Mouse (Mus musculus): ENCODE data around the gene Sult4a1. TPM values are rescaled to one million over a fixed set of nuclear protein-coding genes. Genes with fewer than 3 reads are reported as not detected.

Gene Sult4a1
- total RNA-seq (2021) = 100 to 1,000 TPM; 434 to 449 TPM
- long read RNA-seq, experiment 1, transcript Sult4a1-201 (7 exons, 2,383 nt) = major isoform, 725 of 780 reads
- long read RNA-seq, experiment 1, partial matches to known transcripts = 12 of 780 reads
- long read RNA-seq, experiment 1, other reads (novel, unspliced or antisense) = 41 of 780 reads
- long read RNA-seq, experiment 2, transcript Sult4a1-201 (7 exons, 2,383 nt) = major isoform, 519 of 562 reads
- long read RNA-seq, experiment 2, partial matches to known transcripts = 13 of 562 reads
- long read RNA-seq, experiment 2, other reads (novel, unspliced or antisense) = 30 of 562 reads

DNA sequence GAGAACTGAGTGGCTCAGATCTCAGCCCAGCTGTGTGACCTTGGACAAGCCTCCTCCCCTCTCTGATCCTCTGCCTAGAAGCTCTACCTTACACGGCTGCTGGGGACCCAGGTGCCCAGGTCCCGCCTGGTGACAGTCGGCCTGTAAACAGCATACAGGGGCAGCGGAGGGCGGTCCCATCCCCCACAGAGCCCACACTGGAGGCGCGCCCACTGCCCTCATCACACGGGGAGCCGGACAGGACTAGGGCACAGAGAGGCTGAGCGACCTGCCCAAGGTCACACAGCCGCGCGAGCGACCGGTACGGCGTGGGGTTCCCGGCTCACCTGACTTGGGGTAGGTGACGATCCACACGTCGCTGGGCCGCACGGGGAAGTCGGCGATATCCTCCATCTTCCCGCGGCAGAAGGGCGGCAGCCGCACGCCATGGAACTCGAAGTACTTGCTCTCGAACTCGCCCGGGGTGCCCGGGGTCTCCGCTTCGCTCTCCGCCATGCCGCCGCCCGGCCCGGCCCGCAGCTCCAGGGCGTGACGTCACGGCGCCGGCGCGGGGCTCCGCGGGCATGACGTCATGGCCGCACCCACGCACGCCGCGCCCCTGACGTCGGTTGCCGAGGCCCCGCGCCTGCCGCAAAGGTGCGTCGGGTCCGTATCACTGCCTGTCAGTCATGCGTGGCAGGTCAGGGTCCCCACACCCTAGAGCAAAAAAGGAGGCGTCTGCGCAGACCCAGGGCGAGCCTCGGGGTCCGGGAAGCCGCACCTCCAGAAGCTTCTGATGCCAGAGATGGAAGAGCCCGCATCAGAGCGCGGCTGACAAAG, at the start of gene Sult4a1:
Sult4a1 (minus strand) TSS at position 650 of the 819 bp plus-strand sequence.
- intact Hi-C loops (cut with DNase I) = no loop called here
- H3K4me3 ChIP-seq = peak within 1 kb of the TSS; percentile 87

DNA sequence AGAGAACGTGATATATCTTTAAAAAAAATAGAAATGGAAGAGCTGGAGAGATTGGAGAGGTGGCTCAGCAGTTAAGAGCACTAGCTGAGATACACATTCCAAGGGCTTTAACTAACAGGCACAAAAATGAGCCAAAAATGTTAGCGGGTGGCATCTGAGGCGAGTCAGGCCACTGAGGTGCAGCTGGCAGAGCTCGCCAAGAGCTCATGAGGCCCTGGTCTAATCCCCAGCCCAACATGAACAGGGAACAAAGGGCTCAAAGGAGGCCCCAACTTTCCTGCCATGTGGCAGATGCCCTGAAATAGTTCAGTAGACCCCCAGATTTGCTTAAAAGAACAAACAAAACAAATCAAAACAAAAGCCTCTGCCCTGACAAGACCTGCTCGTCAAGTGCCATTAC, 35.4 kb upstream of the Sult4a1 start:
- Histone ChIP-seq H3K4me3 (no peak overlapping the region), H3K27ac (no peak overlapping the region)
- TF ChIP-seq CTCF (IDR thresholded peaks at IDR 0.05) = no peak
- intact Hi-C loops (cut with DNase I) = no loop called here
- DNase-seq (ENCODE audit: extremely low spot score in 1 of 2, low spot score in 2 of 2) = no peak

More for the DNA sequence above, at the start of gene Sult4a1:
- TF ChIP-seq CTCF (IDR thresholded peaks at IDR 0.05) = no peak
- DNase-seq (ENCODE audit: extremely low spot score in 1 of 2, low spot score in 2 of 2) = peak; percentile 76 to 80
- H3K27ac ChIP-seq = peak within 1 kb of the TSS; percentile 95

DNA sequence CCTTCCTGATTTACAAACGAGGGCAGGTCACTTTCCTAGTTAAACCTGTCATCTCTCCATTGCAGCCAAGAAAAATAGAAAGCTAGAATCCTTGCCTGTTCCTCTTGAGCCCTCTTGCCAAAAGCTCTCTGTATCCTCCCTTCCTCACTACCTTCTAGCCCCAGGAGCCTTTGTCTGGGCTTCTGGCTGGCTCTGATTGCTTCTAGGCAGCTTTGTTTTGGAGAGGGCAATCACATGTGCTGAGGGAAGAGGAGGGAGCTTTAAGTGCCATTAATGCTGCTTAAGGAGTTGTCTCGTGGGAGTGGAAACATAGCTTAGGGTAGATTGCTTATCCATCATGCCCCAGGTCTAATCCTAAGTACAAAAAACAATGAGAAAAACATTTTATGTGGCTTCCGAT, 34.6 kb upstream of the Sult4a1 start:
- no peak overlapping the region for H3K27ac ChIP-seq
- no peak overlapping the region for H3K4me3 ChIP-seq
- intact Hi-C loops (cut with DNase I) = no loop called here
- DNase-seq (ENCODE audit: extremely low spot score in 1 of 2, low spot score in 2 of 2) = no peak
- no peak for TF ChIP-seq CTCF (IDR thresholded peaks at IDR 0.05)

DNA sequence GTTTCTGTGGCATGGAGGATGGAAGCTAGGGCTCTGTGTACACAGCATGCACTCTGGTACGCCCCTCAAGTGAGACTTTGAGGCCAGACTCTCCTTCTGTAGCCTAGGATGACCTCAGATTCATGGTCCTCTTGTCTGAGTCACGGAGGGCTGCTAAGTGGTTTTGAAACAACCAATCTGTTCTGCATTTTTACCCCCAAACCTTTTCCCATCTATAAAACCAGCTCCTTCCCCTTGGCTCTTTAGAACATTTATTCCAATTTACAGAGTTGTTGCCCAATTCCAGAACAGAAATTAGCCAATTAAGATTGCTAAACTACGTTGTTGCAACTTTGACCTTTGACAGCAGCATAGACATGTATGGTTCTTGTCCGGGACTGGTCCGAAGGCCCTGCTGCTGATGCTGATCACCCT, 34.0 kb upstream of the Sult4a1 start:
- TF ChIP-seq CTCF (IDR thresholded peaks at IDR 0.05) = no peak
- DNase-seq (ENCODE audit: extremely low spot score in 1 of 2, low spot score in 2 of 2) = no peak
- intact Hi-C loops (cut with DNase I) = no loop called here
- Histone ChIP-seq H3K4me3 (no peak overlapping the region), H3K27ac (no peak overlapping the region)

DNA sequence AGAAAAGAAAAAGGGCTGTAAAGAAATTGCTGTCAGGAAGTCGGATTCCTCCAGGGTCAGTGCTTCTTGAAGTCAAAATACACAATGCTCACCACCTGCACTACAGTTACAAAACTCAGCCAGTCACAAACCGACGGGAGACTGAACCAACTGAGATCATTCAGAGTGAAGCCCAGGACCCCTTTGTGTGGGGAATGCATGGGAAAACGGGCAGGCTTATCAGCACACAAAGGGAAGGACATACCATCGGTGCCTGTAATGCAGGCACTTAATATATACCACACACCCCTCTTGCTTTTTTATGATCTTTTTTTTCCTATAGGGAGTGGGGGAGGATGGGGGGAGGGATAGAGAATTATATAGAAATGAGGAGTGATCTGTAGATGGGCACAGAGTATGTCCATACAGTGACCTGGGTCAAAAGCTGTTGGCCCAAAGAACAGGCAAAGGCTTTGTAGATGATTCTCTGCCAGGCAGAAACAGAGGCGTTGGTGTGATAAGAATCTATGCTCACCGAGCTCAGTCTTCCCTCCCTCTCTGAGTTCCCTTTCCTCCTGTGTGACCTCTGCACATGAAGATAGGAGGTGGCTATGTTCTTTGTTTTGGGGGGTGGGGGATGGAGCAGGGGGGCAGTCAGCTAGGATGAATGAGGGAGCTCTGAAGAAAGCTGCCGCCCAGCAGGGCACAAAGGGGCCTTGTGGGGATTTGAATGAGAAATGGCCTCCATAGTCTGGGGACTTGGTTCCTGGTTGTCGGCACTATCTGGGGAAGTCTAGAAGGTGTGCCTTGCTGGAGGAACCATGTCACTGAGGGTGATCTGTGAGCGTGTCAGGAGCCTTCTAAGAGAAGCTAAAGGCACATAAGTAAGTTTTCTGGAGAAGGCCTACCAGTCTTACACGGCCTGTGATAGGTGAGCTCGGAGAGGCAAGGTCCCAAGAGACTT, 31.2 kb upstream of the Sult4a1 start:
- intact Hi-C loops (cut with DNase I) = no loop called here
- DNase-seq (ENCODE audit: extremely low spot score in 1 of 2, low spot score in 2 of 2) = no peak
- H3K4me3 ChIP-seq = no peak overlapping the region
- TF ChIP-seq CTCF (IDR thresholded peaks at IDR 0.05) = no peak
- no peak overlapping the region for H3K27ac ChIP-seq

DNA sequence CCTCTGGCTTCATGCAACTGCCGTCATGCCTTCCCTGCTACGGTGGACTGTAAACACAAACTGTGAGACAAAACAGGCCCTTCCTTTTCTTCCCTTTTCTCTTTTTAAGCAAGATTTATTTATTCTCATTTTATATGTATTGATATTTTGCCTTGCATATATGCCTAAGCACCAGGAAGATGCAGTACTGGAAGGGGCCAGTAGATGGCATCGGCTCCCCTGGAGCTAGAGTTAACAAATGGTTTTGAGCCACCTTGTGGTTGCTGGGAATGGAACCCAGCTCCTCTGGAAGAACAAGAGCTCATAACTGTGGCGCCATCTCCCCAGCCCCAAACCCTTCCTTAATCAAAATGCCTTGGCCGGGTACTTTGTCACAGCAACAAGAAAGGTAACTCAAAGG, 29.9 kb upstream of the Sult4a1 start:
- intact Hi-C loops (cut with DNase I) = no loop called here
- no peak overlapping the region for H3K4me3 ChIP-seq
- DNase-seq (ENCODE audit: extremely low spot score in 1 of 2, low spot score in 2 of 2) = no peak
- TF ChIP-seq CTCF (IDR thresholded peaks at IDR 0.05) = peak; percentile 50
- H3K27ac ChIP-seq = no peak overlapping the region

DNA sequence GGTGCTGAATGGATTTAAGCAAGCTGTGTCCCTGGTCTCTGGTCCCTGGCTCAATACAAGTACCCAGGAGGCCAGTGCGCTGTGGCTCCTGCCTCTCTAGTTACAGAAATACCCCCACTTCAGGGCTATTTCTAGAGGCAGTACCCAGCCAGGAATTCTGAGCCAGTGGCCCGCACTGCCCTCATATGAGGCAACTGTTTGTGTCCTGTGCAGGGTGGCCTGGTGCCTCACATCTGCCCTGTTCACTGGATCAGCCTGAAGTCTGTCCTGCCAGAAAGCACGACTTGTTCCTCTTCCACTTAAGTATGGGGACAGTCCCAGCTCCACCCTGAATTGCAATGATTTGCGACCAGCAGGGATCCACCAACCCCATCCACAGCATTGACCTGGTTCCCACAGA, 27.9 kb upstream of the Sult4a1 start:
- intact Hi-C loops (cut with DNase I) = no loop called here
- Histone ChIP-seq H3K27ac (no peak overlapping the region), H3K4me3 (no peak overlapping the region)
- no peak for DNase-seq (ENCODE audit: extremely low spot score in 1 of 2, low spot score in 2 of 2)
- TF ChIP-seq CTCF (IDR thresholded peaks at IDR 0.05) = no peak

DNA sequence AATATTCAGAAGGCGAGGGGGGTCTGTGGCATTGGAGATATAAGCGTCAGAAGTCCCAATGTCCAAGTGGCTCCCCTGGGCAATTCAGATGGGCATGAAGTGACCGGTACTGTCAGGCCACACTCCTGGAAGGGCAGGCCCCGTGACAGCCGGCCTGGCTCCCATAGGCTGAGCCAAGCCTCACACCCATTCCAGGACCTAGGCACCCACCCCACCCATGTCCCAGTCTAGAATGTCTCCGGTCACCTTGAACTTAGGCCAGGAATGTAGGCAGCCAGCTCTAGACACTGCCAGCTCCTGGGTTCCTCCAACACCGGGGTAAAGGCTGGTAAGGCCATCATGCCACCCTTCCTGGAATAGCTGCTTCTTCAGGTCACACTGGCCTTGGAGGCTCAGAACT, 26.4 kb upstream of the Sult4a1 start:
- no peak overlapping the region for H3K27ac ChIP-seq
- intact Hi-C loops (cut with DNase I) = no loop called here

DNA sequence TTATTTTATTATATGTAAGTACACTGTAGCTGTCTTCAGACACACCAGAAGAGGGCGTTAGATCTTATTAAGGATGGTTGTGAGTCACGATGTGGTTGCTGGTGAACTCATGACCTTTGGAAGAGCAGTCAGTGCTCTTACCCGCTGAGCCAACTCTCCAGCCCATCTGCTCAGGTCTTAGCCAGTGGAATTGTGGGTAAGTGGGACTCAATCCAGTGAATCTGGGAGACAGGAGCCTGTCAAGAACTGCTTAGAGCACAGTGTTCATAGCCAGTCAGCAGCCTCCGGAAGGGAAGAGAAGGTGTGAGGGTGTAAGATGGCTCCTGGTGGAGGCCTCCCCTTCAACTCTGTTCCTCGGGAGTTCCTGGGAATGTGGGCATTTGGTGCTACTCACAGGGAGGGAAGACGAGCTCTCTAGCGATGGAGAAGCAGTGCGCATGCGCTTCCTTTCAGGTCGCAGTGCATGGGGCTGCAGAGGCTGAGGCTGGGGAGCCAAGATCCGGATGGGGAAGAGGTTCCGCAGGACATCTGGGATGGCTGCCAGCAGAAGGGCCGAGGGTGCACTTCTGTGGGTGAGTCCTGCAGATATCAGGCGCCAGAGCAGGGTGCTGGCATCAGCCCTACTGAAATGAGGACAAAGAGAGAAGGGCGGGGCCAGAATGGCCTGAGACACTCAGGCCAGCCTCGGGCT, 25.7 kb upstream of the Sult4a1 start:
- no peak for TF ChIP-seq CTCF (IDR thresholded peaks at IDR 0.05)
- no peak for DNase-seq (ENCODE audit: extremely low spot score in 1 of 2, low spot score in 2 of 2)
- intact Hi-C loops (cut with DNase I) = no loop called here
- Histone ChIP-seq H3K27ac (no peak overlapping the region), H3K4me3 (no peak overlapping the region)

More for the DNA sequence above, 26.4 kb upstream of the Sult4a1 start:
- no peak for DNase-seq (ENCODE audit: extremely low spot score in 1 of 2, low spot score in 2 of 2)
- no peak overlapping the region for H3K4me3 ChIP-seq
- TF ChIP-seq CTCF (IDR thresholded peaks at IDR 0.05) = no peak

DNA sequence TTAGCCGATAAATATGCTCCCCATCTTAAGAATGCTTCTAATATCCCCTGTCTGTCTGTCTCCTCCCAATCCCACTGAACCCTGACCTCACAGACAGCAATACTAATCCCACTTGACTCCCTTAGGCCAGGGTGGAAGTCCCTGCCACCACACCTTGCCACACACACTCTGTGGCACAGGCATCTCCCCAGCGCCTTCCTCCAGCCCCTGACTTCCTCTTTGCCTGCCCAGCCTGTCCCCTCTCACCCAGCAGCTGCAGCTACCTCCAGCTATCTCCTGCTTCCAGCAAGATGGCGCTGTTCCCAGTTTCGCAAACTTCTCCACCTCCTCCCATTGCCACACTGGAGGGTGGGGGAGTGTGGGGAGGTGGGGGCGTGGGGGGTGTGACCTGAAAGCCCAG, 21.3 kb upstream of the Sult4a1 start:
- H3K4me3 ChIP-seq = no peak overlapping the region
- no peak overlapping the region for H3K27ac ChIP-seq
- DNase-seq (ENCODE audit: extremely low spot score in 1 of 2, low spot score in 2 of 2) = no peak
- TF ChIP-seq CTCF (IDR thresholded peaks at IDR 0.05) = no peak
- intact Hi-C loops (cut with DNase I) = no loop called here

DNA sequence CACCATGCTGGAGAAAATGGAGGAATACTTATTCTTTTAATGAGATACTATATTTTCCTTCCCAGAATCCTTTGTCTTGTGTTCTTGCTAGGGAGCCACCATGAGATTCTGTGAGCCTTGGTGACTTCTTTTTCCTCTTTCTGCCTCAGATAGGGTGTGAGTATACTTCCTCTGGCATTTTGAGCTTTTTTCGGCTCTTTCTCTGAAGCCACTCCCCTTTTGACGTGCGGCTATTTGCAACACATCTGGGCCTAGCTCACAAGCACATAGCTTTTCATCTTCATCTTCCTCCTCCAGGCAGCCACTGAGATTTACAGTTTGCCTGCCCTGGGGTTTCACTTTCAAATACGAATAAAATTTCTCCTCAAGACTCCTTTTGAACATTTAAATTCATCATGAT, 20.9 kb upstream of the Sult4a1 start:
- no peak for DNase-seq (ENCODE audit: extremely low spot score in 1 of 2, low spot score in 2 of 2)
- intact Hi-C loops (cut with DNase I) = no loop called here
- no peak for TF ChIP-seq CTCF (IDR thresholded peaks at IDR 0.05)
- Histone ChIP-seq H3K27ac (no peak overlapping the region), H3K4me3 (no peak overlapping the region)

Measured in left cerebral cortex, adult 2 months (tissue).